Mouse (Mus musculus) spleen, adult 2 months (tissue): Measurements from ENCODE around the gene Prkab2. TPM values are rescaled to one million over a fixed set of nuclear protein-coding genes. Genes with fewer than 3 reads are reported as not detected.

Experiments
- DNase-seq, 2 experiments: peaks; one replicate each; pipeline versions ENCODE4 v3.0.0 to v3.0.0-alpha.2; 2012 to 2021; ENCODE audit warnings: low spot score in 2 of 2, low read depth in 1 of 2
- H3K27ac ChIP-seq: fragments of 200-500 bp; 2 replicates; pipeline ENCODE4 v1.5.1; 2012; ENCODE audit warnings: low read length, inconsistent platforms; ENCODE audit not compliant: insufficient read depth
- H3K27me3 ChIP-seq: fragments of 200-500 bp; 2 replicates; pipeline ENCODE4 v1.6.1; 2012; ENCODE audit warnings: mild to moderate bottlenecking, moderate library complexity, low read length, inconsistent platforms; ENCODE audit not compliant: control insufficient read depth, insufficient read depth
- H3K36me3 ChIP-seq: fragments of 200-500 bp; 2 replicates; pipeline ENCODE4 v1.6.1; 2012; ENCODE audit warnings: mild to moderate bottlenecking, low read length, inconsistent platforms; ENCODE audit not compliant: control insufficient read depth, insufficient read depth
- H3K4me1 ChIP-seq: fragments of 200-500 bp; 2 replicates; pipeline ENCODE4 v1.6.1; 2011; ENCODE audit warnings: inconsistent platforms; ENCODE audit not compliant: control insufficient read depth, insufficient read depth, insufficient read length
- H3K4me3 ChIP-seq: fragments of 200-500 bp; 2 replicates; pipeline ENCODE4 v1.5.1; 2011; ENCODE audit warnings: mild to moderate bottlenecking, inconsistent platforms; ENCODE audit not compliant: insufficient read depth, insufficient read length; ENCODE audit errors: extremely low read depth
- CTCF ChIP-seq: fragments of 200-500 bp; IDR thresholded peaks from 2 replicates; pipeline ENCODE4 v1.5.1; 2011; ENCODE audit warnings: mild to moderate bottlenecking, inconsistent platforms; ENCODE audit not compliant: insufficient read depth, insufficient read length, insufficient replicate concordance; ENCODE audit errors: extremely low read depth
- POLR2A ChIP-seq: fragments of 200-500 bp; IDR thresholded peaks from 2 replicates; pipeline ENCODE4 v1.6.1; 2011; ENCODE audit warnings: low read depth, low read length, inconsistent platforms
- WGBS: fragments of 180-500 bp; shearing (Covaris S2); methylation state at CpG from one replicate; pipeline ENCODE4 v1.1.7; 2018; 5-methylcytosine and 5-hydroxymethylcytosine counted together
- polyA plus RNA-seq: library from polyadenylated mRNA; depleted of rRNA; stranded (reverse); fragments of >200 nt; gene quantifications from 2 replicates; pipeline ENCODE4 v1.2.3, GENCODE M21; 2012; rRNA removed

Gene Prkab2
- polyA plus RNA-seq, 1 experiment, result 4.9 TPM

DNA sequence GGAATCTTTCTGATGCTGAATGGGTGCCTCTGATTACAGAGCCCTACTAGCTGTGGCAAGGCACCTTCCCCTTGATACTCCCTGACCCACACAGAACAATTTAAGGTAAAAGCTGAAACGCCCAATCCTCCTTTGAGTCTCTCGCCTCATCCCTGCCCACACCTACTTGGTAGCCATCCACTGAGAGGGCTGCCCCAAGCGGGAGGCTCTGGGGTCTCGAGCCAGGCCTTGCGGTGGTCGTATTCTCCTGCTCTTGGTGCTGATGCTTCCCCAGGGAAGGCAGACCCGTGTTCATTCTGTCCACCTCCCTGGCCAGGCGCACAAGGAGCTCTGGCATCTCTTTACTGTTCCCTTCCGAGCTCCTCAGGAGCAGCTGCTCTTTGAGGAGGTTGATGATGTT is 61.1 kb downstream of the Prkab2 start:
- Histone ChIP-seq H3K36me3 (no peaks in the 10 kb centered on the region), H3K4me3 (no peak overlapping the region), H3K27ac (no peak overlapping the region), H3K4me1 (no peaks in the 10 kb centered on the region), H3K27me3 (no peaks in the 10 kb centered on the region)
- TF ChIP-seq POLR2A (no peak), CTCF (no peak)
- no peak for DNase-seq
- WGBS, result 79% methylated on average over 9 of the region's 9 CpGs

Other genes with a start within 250 kb of the Prkab2 start
- gene Olfr1402, start 236.2 kb upstream of the Prkab2 start, polyA plus RNA-seq, result not detected in 2 replicates
- gene Chd1l, start 48.0 kb upstream of the Prkab2 start, polyA plus RNA-seq, result 5.2 and 5.7 TPM in 2 replicates
- gene Fmo5, start 29.4 kb upstream of the Prkab2 start, polyA plus RNA-seq, result 2.2 and 3.0 TPM in 2 replicates
- not detected in 2 replicates for gene Gm17651, start 16.5 kb downstream of the Prkab2 start, polyA plus RNA-seq
- 9.9 and 12.0 TPM in 2 replicates for gene Pde4dip, start 230.5 kb downstream of the Prkab2 start, polyA plus RNA-seq
- 15.8 and 17.1 TPM in 2 replicates for gene Sec22b, start 243.0 kb downstream of the Prkab2 start, polyA plus RNA-seq